Mouse (Mus musculus) C2C12 (cell line): Measurements from ENCODE around the gene Papolb. TPM values are rescaled to one million over a fixed set of nuclear protein-coding genes. Genes with fewer than 3 reads are reported as not detected.

Experiments used
- H3K27me3 ChIP-seq: one replicate; pipeline ENCODE4 v1.6.1; 2011; ENCODE audit not compliant: control insufficient read depth, insufficient read depth, insufficient read length
- H3K36me3 ChIP-seq: one replicate; pipeline ENCODE4 v1.6.1; 2011; ENCODE audit not compliant: control insufficient read depth, insufficient read depth
- H3K4me3 ChIP-seq: one replicate; pipeline ENCODE4 v1.5.1; 2011; ENCODE audit warnings: mild to moderate bottlenecking, control low read depth; ENCODE audit not compliant: poor library complexity, insufficient read depth, severe bottlenecking
- H3K79me2 ChIP-seq: one replicate; pipeline ENCODE4 v1.6.1; 2011; ENCODE audit not compliant: control insufficient read depth, insufficient read depth
- H3K79me3 ChIP-seq: one replicate; pipeline ENCODE4 v1.6.1; 2011; ENCODE audit warnings: low read depth, control low read depth
- H3ac ChIP-seq: one replicate; pipeline ENCODE3; 2011; ENCODE audit warnings: low read depth; ENCODE audit not compliant: control insufficient read depth, insufficient read length
- CEBPB ChIP-seq: IDR thresholded peaks from one replicate; pipeline ENCODE4 v1.6.1; 2011; ENCODE audit warnings: low read depth, mild to moderate bottlenecking, control low read depth, moderate library complexity
- CTCF ChIP-seq: IDR thresholded peaks from one replicate; pipeline ENCODE4 v1.5.1; 2011; ENCODE audit not compliant: control insufficient read depth, insufficient read depth, insufficient read length
- FOSL1 ChIP-seq: IDR thresholded peaks from one replicate; pipeline ENCODE4 v1.8.0; 2011; ENCODE audit warnings: mild to moderate bottlenecking, low read length; ENCODE audit not compliant: poor library complexity, insufficient read depth, severe bottlenecking
- MAX ChIP-seq: IDR thresholded peaks from one replicate; pipeline ENCODE4 v1.6.1; 2011; ENCODE audit warnings: mild to moderate bottlenecking, control low read depth
- MYOD1 ChIP-seq: IDR thresholded peaks from one replicate; pipeline ENCODE4 v1.6.1; 2011; ENCODE audit warnings: low read depth; ENCODE audit not compliant: control insufficient read depth, insufficient read length
- MYOG ChIP-seq: IDR thresholded peaks from one replicate; pipeline ENCODE4 v1.6.1; 2011; ENCODE audit not compliant: control insufficient read depth, insufficient read length; ENCODE audit errors: extremely low read depth
- USF1 ChIP-seq: IDR thresholded peaks from one replicate; pipeline ENCODE4 v1.6.1; 2011; ENCODE audit warnings: low read depth, mild to moderate bottlenecking, control low read depth, moderate library complexity
- polyA plus RNA-seq: library from polyadenylated mRNA; unstranded; fragments of >200 nt; fragmentation: generic; extraction: Trizol; gene quantifications from one replicate; pipeline ENCODE4 v1.2.1, GENCODE M21; 2012; ENCODE audit warnings: missing spikeins

Gene Papolb
- polyA plus RNA-seq, 1 experiment, result 0.07 TPM

DNA sequence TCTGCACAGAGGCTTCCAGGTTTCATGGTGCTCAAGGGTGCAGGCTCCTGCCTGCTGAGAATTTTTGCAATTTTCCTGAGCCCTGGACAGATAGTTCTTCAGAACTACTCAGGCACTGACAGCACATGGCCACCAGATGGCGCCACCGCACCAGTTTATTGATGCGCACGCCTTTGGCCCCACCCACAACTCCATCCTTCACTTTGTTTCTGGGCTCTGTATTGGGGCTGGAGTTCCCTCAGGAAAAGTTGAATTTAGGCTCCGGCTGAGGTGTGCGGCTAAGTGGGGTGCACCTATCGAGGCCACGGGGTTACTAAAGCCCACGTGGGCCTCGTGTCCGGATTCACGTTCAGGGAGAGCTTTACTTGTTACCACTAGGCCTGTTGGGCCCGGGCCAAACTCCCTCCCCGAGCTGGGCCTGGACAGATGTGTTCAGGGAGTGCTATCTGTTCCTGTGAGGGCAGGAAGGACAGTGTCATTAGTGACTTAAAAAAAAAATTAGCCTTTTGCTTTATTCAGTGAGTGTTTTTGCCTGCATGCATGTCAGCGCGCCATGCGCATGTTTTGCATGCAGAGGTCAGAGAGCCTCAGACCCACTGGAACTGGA is 50.9 kb downstream of the Papolb start:
- Histone ChIP-seq H3K4me3 (no peak overlapping the region), H3K79me3 (no peaks in the 10 kb centered on the region), H3K79me2 (no peaks in the 10 kb centered on the region), H3K36me3 (no peaks in the 10 kb centered on the region), H3K27me3 (no peaks in the 10 kb centered on the region), H3ac (no peak overlapping the region)
- no peak for TF ChIP-seq MAX
- TF ChIP-seq CTCF, result peak; percentile 84
- no peak for TF ChIP-seq MYOD1
- TF ChIP-seq MYOG, result no peak

- no peak overlapping the region for H3K4me3 ChIP-seq
- H3K27me3 ChIP-seq, result no peaks in the 10 kb centered on the region
- no peaks in the 10 kb centered on the region for H3K79me3 ChIP-seq
- no peaks in the 10 kb centered on the region for H3K79me2 ChIP-seq
- TF ChIP-seq MYOG (no peak), MYOD1 (no peak), CTCF (no peak), USF1 (no peak), FOSL1 (no peak), CEBPB (no peak), MAX (no peak)
- H3ac ChIP-seq, result no peak overlapping the region
- no peaks in the 10 kb centered on the region for H3K36me3 ChIP-seq
These were observed 51.8 kb downstream of the Papolb start for GRCm38 (mm10) chr5:142477866-142478615.

DNA sequence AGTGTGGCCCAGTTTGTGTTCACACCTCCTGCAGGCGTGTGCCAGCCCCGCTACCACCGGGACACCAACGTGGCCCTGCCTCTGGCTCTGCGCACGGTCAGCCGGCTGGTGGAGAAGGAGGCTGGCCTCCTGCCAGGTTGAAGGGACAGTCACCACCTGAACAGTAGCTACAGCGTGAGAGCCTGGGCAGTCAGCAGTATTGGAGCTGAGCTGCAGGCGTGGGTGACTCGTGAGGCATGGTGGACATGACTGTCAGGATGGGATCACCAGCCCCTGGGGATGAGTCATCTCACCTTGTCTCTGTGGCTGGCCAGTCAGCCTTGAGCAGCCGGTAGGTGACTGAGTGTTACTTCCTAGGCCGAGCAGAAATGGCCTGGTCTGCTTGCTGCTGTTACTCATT is 52.5 kb downstream of the Papolb start:
- Histone ChIP-seq H3K79me3 (no peaks in the 10 kb centered on the region), H3ac (no peak overlapping the region), H3K4me3 (no peak overlapping the region), H3K27me3 (no peaks in the 10 kb centered on the region), H3K36me3 (no peaks in the 10 kb centered on the region), H3K79me2 (no peaks in the 10 kb centered on the region)
- TF ChIP-seq CTCF (no peak), MAX (no peak), MYOG (no peak), USF1 (no peak), MYOD1 (no peak), CEBPB (no peak), FOSL1 (no peak)

Other genes with a start within 250 kb of the Papolb start
- 8.2 TPM for gene Foxk1, start 128.6 kb downstream of the Papolb start, polyA plus RNA-seq
- 6.6 TPM for gene Ap5z1, start 66.1 kb downstream of the Papolb start, polyA plus RNA-seq
- gene Radil, start 21.0 kb upstream of the Papolb start, polyA plus RNA-seq, result 2.5 TPM
- gene Mmd2, start 78.7 kb upstream of the Papolb start, polyA plus RNA-seq, result not detected
- 36.0 TPM for gene Wipi2, start 97.6 kb upstream of the Papolb start, polyA plus RNA-seq
- 0.05 TPM for gene Slc29a4, start 162.4 kb upstream of the Papolb start, polyA plus RNA-seq